Mouse (Mus musculus): ENCODE results near the gene Pmepa1. TPM values are rescaled to one million over a fixed set of nuclear protein-coding genes. Genes with fewer than 3 reads are reported as not detected.

The Pmepa1 gene
- total and polyA plus RNA-seq, 2 experiments from 2014 or later, result 4.3 to 12.9 TPM

DNA sequence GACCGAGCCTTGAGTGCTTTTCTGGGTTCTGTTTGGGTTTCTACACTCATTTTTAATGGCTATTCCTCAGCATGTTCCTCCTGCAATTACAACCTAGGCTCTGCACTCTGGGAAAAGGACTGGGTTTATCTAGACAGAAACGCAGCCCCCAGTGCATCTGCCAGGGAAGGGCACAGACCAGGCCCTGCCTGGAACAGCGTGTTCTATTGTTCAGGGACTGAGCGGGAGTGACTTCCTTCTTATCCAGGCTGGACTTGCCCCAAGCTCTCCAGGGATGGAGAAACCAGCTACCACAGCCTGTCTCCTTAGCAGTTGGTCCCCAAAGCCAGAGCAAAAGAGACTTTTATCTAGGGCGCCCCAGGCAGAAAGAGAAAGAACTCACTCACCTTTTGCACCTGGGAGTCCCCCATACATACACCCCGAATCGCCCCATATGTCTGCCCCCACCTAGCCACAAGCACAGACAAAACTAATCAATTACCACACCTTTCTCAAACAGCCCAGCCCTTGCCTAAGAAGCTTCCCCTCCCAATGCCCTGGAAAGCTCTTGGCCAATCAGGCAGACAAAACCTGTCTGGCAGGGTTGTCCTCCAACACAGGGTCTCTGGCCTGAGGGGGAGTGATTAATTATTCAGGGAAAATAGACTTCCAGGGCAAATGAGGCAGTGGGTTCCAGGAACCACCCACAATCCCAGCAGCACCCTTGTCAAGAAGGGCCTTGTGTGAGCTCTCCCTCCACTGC lies 20.4 kb downstream of the Pmepa1 start:
- Histone ChIP-seq H3K36me3 (replicated peaks; ENCODE audit: control insufficient read depth, insufficient read depth, low read length) (no peaks in the 10 kb centered on the region), H3K27ac (ENCODE audit: low read depth) (no peak overlapping the region), H3K4me2 (ENCODE audit: low read depth, low read length) (no peak overlapping the region), H3K9ac (replicated peaks; ENCODE audit: low read depth, low read length) (no peak overlapping the region), H3K4me3 (ENCODE audit: low read depth, low read length) (no peak overlapping the region), H3K27me3 (ENCODE audit: control insufficient read depth, insufficient read depth, low read length) (no peaks in the 10 kb centered on the region), H3K4me1 (ENCODE audit: control insufficient read depth, insufficient read depth) (peaks cover 80% of the 10 kb centered on the region), H3K9me3 (replicated peaks; ENCODE audit: control insufficient read depth, low read length) (no peaks in the 10 kb centered on the region)
- no peak for ATAC-seq (ENCODE audit: insufficient read depth, low read depth)
- TF ChIP-seq EP300 (IDR thresholded peaks at IDR 0.05; ENCODE audit: low read depth) (no peak), CTCF (IDR thresholded peaks at IDR 0.05; ENCODE audit: low read depth) (no peak)
- 64% methylated on average over 7 of the region's 7 CpGs for WGBS
- DNase-seq (ENCODE audit: low spot score), result no peak

DNA sequence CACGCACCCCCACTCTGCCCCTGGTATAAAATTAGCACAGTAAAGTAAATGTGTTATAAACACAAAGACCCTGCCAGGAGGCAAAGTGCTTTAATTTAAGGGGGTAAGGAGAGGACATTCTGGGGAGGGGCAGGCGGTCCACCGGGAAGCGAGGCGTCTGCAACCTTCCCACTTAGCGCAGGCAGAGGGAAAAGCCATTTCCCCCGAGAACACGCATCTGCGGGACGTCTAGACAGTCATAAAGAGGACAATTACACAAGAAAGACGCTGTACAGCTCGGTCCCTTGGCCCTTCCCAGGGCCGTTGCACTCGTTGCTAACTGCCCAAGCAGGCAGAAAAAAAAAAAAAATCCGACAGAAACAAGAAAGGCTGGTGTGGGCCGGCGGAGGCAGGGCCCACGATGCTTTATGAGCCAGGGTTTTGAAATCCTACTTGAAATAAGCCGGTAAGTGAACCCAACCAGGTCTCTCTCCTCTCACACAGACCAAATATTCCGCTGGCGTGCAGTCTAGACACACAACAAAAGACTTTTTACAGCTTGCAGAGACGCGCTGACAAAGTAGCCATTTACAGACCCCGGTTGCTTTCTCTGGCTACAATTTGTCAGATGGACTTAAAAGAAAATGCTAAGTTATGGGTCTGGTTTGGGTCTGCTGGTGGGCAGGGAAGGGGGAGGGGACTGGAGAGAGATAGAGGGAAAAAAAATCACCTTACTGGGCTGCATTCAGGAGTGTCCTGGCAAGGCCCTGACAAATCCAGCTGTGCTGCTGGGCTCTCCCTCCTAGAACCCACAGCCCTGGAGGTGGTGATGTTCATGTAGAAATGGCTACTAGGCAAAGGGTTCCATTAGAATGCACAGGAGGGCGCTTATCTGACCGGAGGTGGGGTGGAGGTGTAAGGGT lies 22.3 kb downstream of the Pmepa1 start:
- H3K9ac ChIP-seq (replicated peaks; ENCODE audit: low read depth, low read length), result no peak overlapping the region
- H3K4me2 ChIP-seq (ENCODE audit: low read depth, low read length), result no peak overlapping the region
- no peak overlapping the region for H3K27ac ChIP-seq (ENCODE audit: low read depth)
- no peaks in the 10 kb centered on the region for H3K36me3 ChIP-seq (replicated peaks; ENCODE audit: control insufficient read depth, insufficient read depth, low read length)
- no peaks in the 10 kb centered on the region for H3K27me3 ChIP-seq (ENCODE audit: control insufficient read depth, insufficient read depth, low read length)
- no peaks in the 10 kb centered on the region for H3K9me3 ChIP-seq (replicated peaks; ENCODE audit: control insufficient read depth, low read length)
- no peak for ATAC-seq (ENCODE audit: insufficient read depth, low read depth)
- H3K4me3 ChIP-seq (ENCODE audit: low read depth, low read length), result no peak overlapping the region
- 44% methylated on average over 26 of the region's 26 CpGs for WGBS
- peaks cover 81% of the 10 kb centered on the region for H3K4me1 ChIP-seq (ENCODE audit: control insufficient read depth, insufficient read depth)
- TF ChIP-seq EP300 (IDR thresholded peaks at IDR 0.05; ENCODE audit: low read depth), result no peak
- no peak for DNase-seq (ENCODE audit: low spot score)

- H3K4me3 ChIP-seq (ENCODE audit: low read depth, low read length), result no peak overlapping the region
- peaks cover 62% of the 10 kb centered on the region for H3K4me1 ChIP-seq (ENCODE audit: control insufficient read depth, insufficient read depth)
- H3K9me3 ChIP-seq (replicated peaks; ENCODE audit: control insufficient read depth, low read length), result no peaks in the 10 kb centered on the region
- no peaks in the 10 kb centered on the region for H3K36me3 ChIP-seq (replicated peaks; ENCODE audit: control insufficient read depth, insufficient read depth, low read length)
- H3K27ac ChIP-seq (ENCODE audit: low read depth), result 0 out of 2 replicates have a peak overlapping the region, but pooled peaks have one; percentile 37
- no peaks in the 10 kb centered on the region for H3K27me3 ChIP-seq (ENCODE audit: control insufficient read depth, insufficient read depth, low read length)
- DNase-seq (ENCODE audit: low spot score) (no peak), ATAC-seq (ENCODE audit: insufficient read depth, low read depth) (no peak)
- TF ChIP-seq CTCF (IDR thresholded peaks at IDR 0.05; ENCODE audit: low read depth), result no peak
- TF ChIP-seq EP300 (IDR thresholded peaks at IDR 0.05; ENCODE audit: low read depth), result no peak
- WGBS, result 35% methylated on average over 9 of the region's 9 CpGs
- no peak overlapping the region for H3K9ac ChIP-seq (replicated peaks; ENCODE audit: low read depth, low read length)
- H3K4me2 ChIP-seq (ENCODE audit: low read depth, low read length), result no peak overlapping the region
These were observed 24.7 kb downstream of the Pmepa1 start for GRCm38 (mm10) chr2:173251675-173252074.

DNA sequence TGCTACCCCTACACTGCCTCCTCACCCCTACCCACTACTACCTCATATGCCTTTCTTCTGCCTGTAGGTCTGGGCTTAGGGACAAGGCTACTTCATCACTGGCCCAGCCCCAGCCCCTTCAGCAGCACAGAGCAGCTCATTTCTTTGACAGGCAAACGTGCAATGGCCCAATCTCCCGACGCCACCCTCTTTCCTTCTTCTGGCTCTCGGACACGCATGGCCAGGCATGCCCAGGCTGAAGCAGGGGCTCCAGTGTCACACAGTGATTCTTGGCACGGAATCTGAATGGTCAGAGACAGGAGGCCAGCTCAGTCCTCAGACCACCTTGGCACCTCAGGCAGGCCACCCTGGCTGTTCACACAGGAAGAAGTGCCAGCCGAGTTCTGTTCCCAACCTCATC lies 25.2 kb downstream of the Pmepa1 start:
- 45% methylated on average over 7 of the region's 7 CpGs for WGBS
- DNase-seq (ENCODE audit: low spot score), result no peak
- Histone ChIP-seq H3K4me1 (ENCODE audit: control insufficient read depth, insufficient read depth) (peaks cover 61% of the 10 kb centered on the region), H3K9me3 (replicated peaks; ENCODE audit: control insufficient read depth, low read length) (no peaks in the 10 kb centered on the region), H3K4me2 (ENCODE audit: low read depth, low read length) (no peak overlapping the region), H3K4me3 (ENCODE audit: low read depth, low read length) (no peak overlapping the region), H3K27ac (ENCODE audit: low read depth) (peak overlapping the region; percentile 37; the same call in 1 of the 2 replicates), H3K27me3 (ENCODE audit: control insufficient read depth, insufficient read depth, low read length) (no peaks in the 10 kb centered on the region), H3K36me3 (replicated peaks; ENCODE audit: control insufficient read depth, insufficient read depth, low read length) (no peaks in the 10 kb centered on the region), H3K9ac (replicated peaks; ENCODE audit: low read depth, low read length) (no peak overlapping the region)
- ATAC-seq (ENCODE audit: insufficient read depth, low read depth), result peak; percentile 25; the same call in 1 of the 2 replicates
- no peak for TF ChIP-seq EP300 (IDR thresholded peaks at IDR 0.05; ENCODE audit: low read depth)
- no peak for TF ChIP-seq CTCF (IDR thresholded peaks at IDR 0.05; ENCODE audit: low read depth)

DNA sequence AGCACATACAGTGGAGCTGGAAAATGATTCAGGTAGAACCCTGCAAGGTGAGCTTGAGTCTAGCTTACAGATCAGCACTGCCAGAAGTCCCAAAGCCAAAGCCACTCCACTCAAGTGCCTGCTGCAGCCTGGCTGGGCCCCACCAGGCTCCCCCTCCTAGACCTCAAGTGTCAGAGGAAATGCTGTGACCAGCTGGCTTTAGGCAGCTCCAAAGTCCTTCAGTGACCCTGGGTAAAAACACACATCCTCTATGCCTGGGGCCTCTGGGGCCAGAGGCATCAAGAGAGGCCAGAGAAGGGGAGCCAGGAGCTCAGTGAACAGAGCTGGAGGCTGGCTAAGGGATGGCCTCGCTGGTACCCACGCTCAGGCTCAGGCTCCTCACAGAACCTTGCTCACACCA lies 25.9 kb downstream of the Pmepa1 start:
- no peak overlapping the region for H3K4me3 ChIP-seq (ENCODE audit: low read depth, low read length)
- H3K36me3 ChIP-seq (replicated peaks; ENCODE audit: control insufficient read depth, insufficient read depth, low read length), result no peaks in the 10 kb centered on the region
- H3K9ac ChIP-seq (replicated peaks; ENCODE audit: low read depth, low read length), result no peak overlapping the region
- peak overlapping the region; percentile 36; the same call in 1 of the 2 replicates for H3K27ac ChIP-seq (ENCODE audit: low read depth)
- no peak overlapping the region for H3K4me2 ChIP-seq (ENCODE audit: low read depth, low read length)
- no peaks in the 10 kb centered on the region for H3K9me3 ChIP-seq (replicated peaks; ENCODE audit: control insufficient read depth, low read length)
- ATAC-seq (ENCODE audit: insufficient read depth, low read depth), result peak; percentile 78
- DNase-seq (ENCODE audit: low spot score), result peak; percentile 76
- H3K4me1 ChIP-seq (ENCODE audit: control insufficient read depth, insufficient read depth), result peaks cover 55% of the 10 kb centered on the region
- no peaks in the 10 kb centered on the region for H3K27me3 ChIP-seq (ENCODE audit: control insufficient read depth, insufficient read depth, low read length)
- WGBS, result 23% methylated on average over 2 of the region's 2 CpGs
- TF ChIP-seq CTCF (IDR thresholded peaks at IDR 0.05; ENCODE audit: low read depth) (no peak), EP300 (IDR thresholded peaks at IDR 0.05; ENCODE audit: low read depth) (no peak)
